Mouse (Mus musculus) kidney, embryonic 14.5 days (tissue): ENCODE data around the gene BC004004. TPM values are rescaled to one million over a fixed set of nuclear protein-coding genes. Genes with fewer than 3 reads are reported as not detected.

Source experiments
- ATAC-seq: fragments of 200-750 bp; cut with Nextera tagmentation; 2 replicates; pipeline ENCODE4 v1.8.0; 2017; ENCODE audit warnings: moderate number of reproducible peaks, mild to moderate bottlenecking, moderate TSS enrichment, moderate library complexity; ENCODE audit not compliant: low FRiP score, low TSS enrichment
- H3K27ac ChIP-seq: fragments of 300-500 bp; sonication (generic); 2 replicates; pipeline ENCODE4 v1.5.1; 2014; ENCODE audit warnings: low read depth, mild to moderate bottlenecking, low read length, moderate library complexity, mixed read lengths
- H3K27me3 ChIP-seq: fragments of 300-500 bp; sonication (generic); 2 replicates; pipeline ENCODE4 v1.6.1; 2014; ENCODE audit warnings: mild to moderate bottlenecking, low read length; ENCODE audit not compliant: control insufficient read depth, insufficient read depth
- H3K36me3 ChIP-seq: fragments of 300-500 bp; sonication (generic); 2 replicates; pipeline ENCODE4 v1.6.1; 2014; ENCODE audit warnings: low read length, mixed read lengths; ENCODE audit not compliant: control insufficient read depth, insufficient read depth
- H3K4me1 ChIP-seq: fragments of 300-500 bp; sonication (generic); 2 replicates; pipeline ENCODE4 v1.6.1; 2014; ENCODE audit warnings: low read length, mixed read lengths; ENCODE audit not compliant: control insufficient read depth, insufficient read depth
- H3K4me2 ChIP-seq: fragments of 300-500 bp; sonication (generic); replicated peaks from 2 replicates; pipeline ENCODE4 v1.6.1; 2014; ENCODE audit warnings: low read depth, mild to moderate bottlenecking, low read length
- H3K4me3 ChIP-seq: fragments of 300-500 bp; sonication (generic); 2 replicates; pipeline ENCODE4 v1.5.1; 2014; ENCODE audit warnings: mild to moderate bottlenecking, low read length
- H3K9ac ChIP-seq: fragments of 300-500 bp; sonication (generic); 2 replicates; pipeline ENCODE4 v1.6.1; 2014; ENCODE audit warnings: low read depth, mild to moderate bottlenecking, low read length, moderate library complexity
- H3K9me3 ChIP-seq: fragments of 300-500 bp; sonication (generic); 2 replicates; pipeline ENCODE4 v1.6.1; 2016; ENCODE audit warnings: low read length; ENCODE audit not compliant: control insufficient read depth
- WGBS: fragments of 180-500 bp; shearing (Covaris S2); extraction: QIAGEN DNeasy Blood & Tissue Kit; methylation state at CpG from one replicate; pipeline ENCODE4 v1.1.7; 2014; 5-methylcytosine and 5-hydroxymethylcytosine counted together
- polyA plus RNA-seq: library from polyadenylated mRNA; unstranded; fragments of >200 nt; fragmentation: Nextera tagmentation; extraction: Ambion mirVana; gene quantifications from 2 replicates; pipeline ENCODE4 v1.2.1, GENCODE M21; 2014

Gene BC004004
- 59.8 and 63.3 TPM in 2 replicates for polyA plus RNA-seq

- no peaks in the 10 kb centered on the region for H3K36me3 ChIP-seq
- WGBS = under 1% methylated on average over 57 of the region's 63 CpGs
- H3K27ac ChIP-seq = peak within 1 kb of the TSS; percentile 91
- no peaks in the 10 kb centered on the region for H3K9me3 ChIP-seq
- H3K4me2 ChIP-seq = peak within 1 kb of the TSS; percentile 61
- H3K4me1 ChIP-seq = peaks cover 20% of the 10 kb centered on the region
- ATAC-seq = peak; percentile 85
- peak within 1 kb of the TSS; percentile 89 for H3K4me3 ChIP-seq
- H3K9ac ChIP-seq = peak within 1 kb of the TSS; percentile 96
- no peaks in the 10 kb centered on the region for H3K27me3 ChIP-seq
Observed at GRCm38 (mm10) chr17:29268682-29269348, at the start of gene BC004004. TSS of gene BC004004 (plus strand) at chr17:29268788.

DNA sequence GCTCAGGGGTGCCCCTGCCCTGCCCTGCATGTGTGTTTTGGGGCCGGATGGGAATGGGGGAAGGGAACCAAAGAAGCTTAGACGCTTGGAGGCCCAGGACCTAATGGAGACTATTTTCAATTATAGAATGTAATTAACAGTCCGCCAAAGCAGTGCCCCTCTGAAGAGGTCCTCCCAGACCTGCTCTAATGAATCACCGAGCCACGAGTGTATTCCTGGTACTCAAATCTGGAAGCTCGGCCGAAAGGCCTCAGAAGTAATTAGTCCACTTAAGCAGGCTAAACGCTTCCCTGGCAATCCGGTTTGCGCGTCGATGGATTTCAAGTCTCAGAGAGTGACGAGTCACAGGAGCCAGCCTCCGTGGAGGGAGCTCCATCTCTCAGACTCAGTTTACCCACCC, 48.0 kb upstream of the BC004004 start:
- Histone ChIP-seq H3K36me3 (no peaks in the 10 kb centered on the region), H3K27ac (no peak overlapping the region), H3K4me3 (no peak overlapping the region), H3K9ac (no peak overlapping the region), H3K4me1 (no peaks in the 10 kb centered on the region), H3K9me3 (no peaks in the 10 kb centered on the region), H3K27me3 (no peaks in the 10 kb centered on the region), H3K4me2 (no peak overlapping the region)
- WGBS = 59% methylated on average over 14 of the region's 14 CpGs
- ATAC-seq = no peak

GRCm38 (mm10) chr17:29231109-29231508, 37.5 kb upstream of the BC004004 start:
- ATAC-seq = no peak
- Histone ChIP-seq H3K4me3 (no peak overlapping the region), H3K9me3 (no peaks in the 10 kb centered on the region), H3K27me3 (peaks cover 10% of the 10 kb centered on the region; the same call in 1 of the 2 replicates), H3K27ac (no peak overlapping the region), H3K4me2 (no peak overlapping the region), H3K4me1 (no peaks in the 10 kb centered on the region), H3K36me3 (no peaks in the 10 kb centered on the region), H3K9ac (no peak overlapping the region)
- 58% methylated on average over 10 of the region's 10 CpGs for WGBS

DNA sequence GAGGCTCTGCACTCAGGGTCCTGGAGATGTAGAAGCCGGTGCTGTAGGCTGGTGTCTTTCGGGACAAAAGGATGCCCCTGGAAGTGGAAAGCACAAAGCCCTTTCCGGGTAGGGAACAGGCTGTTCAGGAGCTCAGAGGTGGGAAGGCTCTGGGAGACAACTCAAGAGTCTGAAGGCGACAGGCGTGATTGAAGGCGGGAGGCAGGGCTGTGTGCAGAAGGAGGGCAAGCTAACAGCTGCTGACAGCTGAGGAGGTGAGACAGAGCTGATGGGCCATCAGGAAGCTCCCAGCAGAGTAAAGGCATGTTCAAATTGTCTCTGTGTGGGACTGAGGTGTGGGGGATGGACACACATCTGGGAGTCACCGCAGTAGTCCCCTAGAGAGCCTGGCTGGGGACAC, 32.5 kb upstream of the BC004004 start:
- peaks cover 24% of the 10 kb centered on the region for H3K27me3 ChIP-seq
- 42% methylated on average over 7 of the region's 7 CpGs for WGBS
- no peak overlapping the region for H3K9ac ChIP-seq
- H3K4me3 ChIP-seq = no peak overlapping the region
- H3K4me2 ChIP-seq = no peak overlapping the region
- no peak overlapping the region for H3K27ac ChIP-seq
- H3K36me3 ChIP-seq = no peaks in the 10 kb centered on the region
- H3K9me3 ChIP-seq = no peaks in the 10 kb centered on the region
- peaks cover 10% of the 10 kb centered on the region; the same call in 1 of the 2 replicates for H3K4me1 ChIP-seq
- no peak for ATAC-seq

DNA sequence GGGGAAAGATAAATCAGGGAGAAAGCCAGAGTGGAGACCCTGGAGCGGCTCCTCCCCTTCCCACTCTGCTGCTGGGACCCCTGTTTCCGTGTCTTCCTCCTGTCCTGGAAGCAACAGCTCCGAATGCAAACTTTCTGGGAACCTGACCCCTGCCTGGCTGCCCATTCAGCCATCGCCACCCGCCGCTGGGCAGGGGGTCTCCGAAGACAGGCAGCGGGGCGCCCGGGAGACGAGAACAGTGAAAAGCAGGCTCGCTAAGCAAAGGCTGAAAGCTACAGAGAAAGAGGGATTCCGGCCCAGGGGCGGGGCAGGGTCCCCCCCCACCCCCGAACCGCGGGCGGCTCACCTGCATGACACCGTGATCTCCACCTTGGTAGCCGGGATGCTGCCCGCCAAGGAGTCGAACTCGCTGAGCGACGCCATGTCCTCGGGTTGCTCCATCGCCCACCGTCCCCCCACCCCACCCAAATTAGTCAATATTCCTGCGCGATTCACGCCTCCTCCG, 31.3 kb upstream of the BC004004 start:
- peaks cover 10% of the 10 kb centered on the region; the same call in 1 of the 2 replicates for H3K4me1 ChIP-seq
- H3K36me3 ChIP-seq = no peaks in the 10 kb centered on the region
- peaks cover 24% of the 10 kb centered on the region for H3K27me3 ChIP-seq
- no peak overlapping the region for H3K27ac ChIP-seq
- H3K9me3 ChIP-seq = no peaks in the 10 kb centered on the region
- 1% methylated on average over 31 of the region's 32 CpGs for WGBS
- peak overlapping the region; percentile 68 for H3K9ac ChIP-seq
- no peak for ATAC-seq
- H3K4me3 ChIP-seq = peak overlapping the region; percentile 60
- H3K4me2 ChIP-seq = peak overlapping the region; percentile 99

DNA sequence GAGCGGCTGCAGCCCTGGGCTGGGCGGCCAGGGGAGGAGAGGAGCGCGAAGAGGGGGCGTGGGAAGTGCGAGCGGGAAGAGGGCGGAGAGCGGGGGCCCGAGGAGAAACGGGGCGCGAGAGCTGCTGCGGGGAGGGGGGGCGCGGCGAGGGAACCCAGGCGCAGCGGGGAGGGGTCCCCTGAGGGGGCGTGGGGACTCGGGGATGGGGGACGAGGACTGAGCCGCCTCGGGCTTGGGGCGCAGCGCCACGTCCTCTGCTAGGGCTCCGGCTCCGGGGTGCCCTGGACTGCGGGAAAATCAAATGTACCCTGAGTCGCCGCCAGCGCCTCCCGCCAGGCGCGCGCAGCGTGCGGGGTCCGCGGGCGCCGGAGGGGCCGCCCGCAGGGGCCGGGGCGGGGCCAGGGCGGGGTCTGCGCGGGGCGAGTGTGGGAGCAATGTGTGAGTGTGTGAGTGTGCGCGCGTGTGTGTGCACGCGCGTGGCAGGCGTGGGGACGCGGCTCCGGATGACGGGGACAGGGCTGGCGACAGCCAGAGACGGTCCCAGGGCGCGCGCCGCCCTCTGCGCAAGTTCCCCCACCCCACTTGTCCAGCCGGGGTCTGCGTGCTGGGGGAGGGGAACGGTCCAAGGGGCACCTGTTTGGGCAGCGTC, 30.7 kb upstream of the BC004004 start, which contains the start of gene Cpne5:
TSS of gene Cpne5 (minus strand) at position 396 of the 649 bp plus-strand sequence.
- peak; percentile 43 for ATAC-seq
- Histone ChIP-seq H3K4me2 (peak within 1 kb of the TSS; percentile 99), H3K4me3 (peak within 1 kb of the TSS; percentile 60), H3K4me1 (peaks cover 10% of the 10 kb centered on the region; the same call in 1 of the 2 replicates), H3K9me3 (no peaks in the 10 kb centered on the region), H3K27ac (no peak within 1 kb of the TSS), H3K27me3 (peaks cover 24% of the 10 kb centered on the region), H3K36me3 (no peaks in the 10 kb centered on the region), H3K9ac (peak within 1 kb of the TSS; percentile 68)
- under 1% methylated on average over 52 of the region's 73 CpGs for whole genome bisulfite sequencing

- 0 out of 2 replicates have a peak, but pooled peaks have one; percentile 25 for ATAC-seq
- H3K4me2 ChIP-seq = peak overlapping the region; percentile 99
- H3K36me3 ChIP-seq = no peaks in the 10 kb centered on the region
- WGBS = 3% methylated on average over 23 of the region's 23 CpGs
- H3K9ac ChIP-seq = peak overlapping the region; percentile 68; the same call in 1 of the 2 replicates
- no peaks in the 10 kb centered on the region for H3K9me3 ChIP-seq
- H3K27ac ChIP-seq = no peak overlapping the region
- peaks cover 10% of the 10 kb centered on the region; the same call in 1 of the 2 replicates for H3K4me1 ChIP-seq
- peak overlapping the region; percentile 60 for H3K4me3 ChIP-seq
- H3K27me3 ChIP-seq = peaks cover 24% of the 10 kb centered on the region
Observed at GRCm38 (mm10) chr17:29238421-29238945, 30.1 kb upstream of the BC004004 start.

GRCm38 (mm10) chr17:29244912-29245311, 23.7 kb upstream of the BC004004 start:
- Histone ChIP-seq H3K4me1 (peaks cover 21% of the 10 kb centered on the region), H3K36me3 (peaks cover 11% of the 10 kb centered on the region), H3K9ac (0 out of 2 replicates have a peak overlapping the region, but pooled peaks have one; percentile 2), H3K27ac (no peak overlapping the region), H3K9me3 (no peaks in the 10 kb centered on the region), H3K4me3 (no peak overlapping the region), H3K4me2 (no peak overlapping the region), H3K27me3 (no peaks in the 10 kb centered on the region)
- 7% methylated on average over 11 of the region's 12 CpGs for WGBS
- no peak for ATAC-seq
